Mouse (Mus musculus): ENCODE data around the gene Glb1l. TPM values are rescaled to one million over a fixed set of nuclear protein-coding genes. Genes with fewer than 3 reads are reported as not detected.

Gene Glb1l
- total and polyA plus RNA-seq, 3 experiments = 7.6 to 13.0 TPM; not detected in 1

DNA sequence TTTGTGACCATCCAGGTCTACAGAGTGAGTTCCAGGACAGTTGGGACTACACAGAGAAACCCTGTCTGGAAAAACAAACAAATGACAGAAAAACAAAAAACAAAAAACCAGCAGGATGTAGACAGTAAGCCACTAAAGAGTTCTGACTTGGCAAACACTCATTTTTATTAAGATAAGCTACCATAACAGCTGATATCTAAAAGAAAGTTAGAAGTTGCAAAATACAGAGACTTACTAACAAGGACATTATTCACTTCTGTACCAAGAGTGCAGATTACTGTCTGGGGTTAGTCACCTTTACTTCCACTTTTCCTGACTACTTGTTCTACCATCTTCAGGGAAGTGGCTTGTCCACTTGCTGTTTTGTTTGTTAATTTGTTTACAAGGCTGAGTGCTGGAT is 51.6 kb downstream of the Glb1l start (continued):
- TF ChIP-seq TAL1 (IDR thresholded peaks at IDR 0.05; ENCODE audit: low read length) = no peak

DNA sequence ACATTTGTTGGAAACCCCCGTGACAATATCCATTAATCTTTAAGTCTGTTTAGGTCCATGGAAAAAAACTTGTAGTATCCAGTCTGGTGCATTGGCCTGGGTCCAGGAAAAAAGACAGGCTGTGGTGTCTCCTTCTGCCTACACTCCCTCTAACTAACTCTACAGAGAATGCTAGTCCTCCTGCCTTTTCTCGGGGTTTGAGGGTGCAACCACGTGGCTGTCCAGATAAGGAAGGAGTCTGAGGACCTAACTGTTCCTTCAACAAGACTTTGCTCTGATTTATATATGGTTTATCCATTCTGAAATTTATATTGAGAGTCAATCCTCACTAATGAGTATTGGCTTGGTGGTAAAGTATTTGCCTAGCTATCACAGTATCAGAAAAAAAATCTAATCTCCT is 54.8 kb downstream of the Glb1l start:
- Histone ChIP-seq H3K9me3 (replicated peaks; ENCODE audit: insufficient read depth, low read length) (no peaks in the 10 kb centered on the region), H3K9ac (ENCODE audit: control insufficient read depth, low read depth, low read length, poor library complexity, severe bottlenecking) (no peak overlapping the region), H3K4me1 (ENCODE audit: control insufficient read depth in 1 of 2, insufficient read depth in 2 of 2, low read length in 2 of 2) (peaks cover 15 to 21% of the 10 kb centered on the region in 2 experiments), H3K27me3 (ENCODE audit: control insufficient read depth in 1 of 2, insufficient read depth in 2 of 2, low read length in 2 of 2) (no peaks in the 10 kb centered on the region), H3K4me3 (ENCODE audit: control insufficient read depth in 1 of 2, insufficient read depth in 1 of 2, low read depth in 2 of 2, low read length in 2 of 2) (no peak overlapping the region), H3K79me2 (ENCODE audit: control insufficient read depth, insufficient read depth, low read length, poor library complexity) (no peaks in the 10 kb centered on the region), H3K36me3 (ENCODE audit: control insufficient read depth in 1 of 2, insufficient read depth in 2 of 2, low read length in 2 of 2) (peaks cover 0 to 22% of the 10 kb centered on the region in 2 experiments; a peak in 2 of 4 replicates), H3K27ac (ENCODE audit: control insufficient read depth, low read depth, low read length) (no peak overlapping the region)
- DNase-seq (ENCODE audit: low read depth, low spot score) = peak; percentile 59
- peak; percentile 80 for TF ChIP-seq MAX (IDR thresholded peaks at IDR 0.05; ENCODE audit: low read length)
- TF ChIP-seq NELFE (IDR thresholded peaks at IDR 0.05; ENCODE audit: low read depth, low read length) = no peak
- TF ChIP-seq MAZ (IDR thresholded peaks at IDR 0.05; ENCODE audit: low read depth, low read length) = no peak
- no peak for TF ChIP-seq ZKSCAN1 (IDR thresholded peaks at IDR 0.05; ENCODE audit: low read depth, low read length)
- no peak for TF ChIP-seq TCF12 (IDR thresholded peaks at IDR 0.05; ENCODE audit: low read depth, low read length)
- TF ChIP-seq BHLHE40 (IDR thresholded peaks at IDR 0.05; ENCODE audit: borderline replicate concordance, low read depth, low read length) = no peak
- no peak for TF ChIP-seq MEF2A (IDR thresholded peaks at IDR 0.05; ENCODE audit: extremely low read depth, insufficient replicate concordance, low read depth, low read length, poor library complexity, severe bottlenecking)
- no peak for TF ChIP-seq MAFK (IDR thresholded peaks at IDR 0.05; ENCODE audit: borderline replicate concordance, low read depth, low read length)
- no peak for TF ChIP-seq SMC3 (IDR thresholded peaks at IDR 0.05; ENCODE audit: low read depth, low read length)
- TF ChIP-seq MYC (IDR thresholded peaks at IDR 0.05; ENCODE audit: low read depth, low read length) = peak; percentile 71
- no peak for TF ChIP-seq RAD21 (IDR thresholded peaks at IDR 0.05; ENCODE audit: low read depth, low read length)
- TF ChIP-seq E2F4 (IDR thresholded peaks at IDR 0.05; ENCODE audit: borderline replicate concordance, low read depth, low read length) = no peak
- no peak for TF ChIP-seq CHD1 (IDR thresholded peaks at IDR 0.05; ENCODE audit: low read depth, low read length)
- TF ChIP-seq ZC3H11A (IDR thresholded peaks at IDR 0.05; ENCODE audit: low read depth, low read length) = no peak
- TF ChIP-seq CHD2 (IDR thresholded peaks at IDR 0.05; ENCODE audit: low read length) = no peak
- TF ChIP-seq TAL1 (IDR thresholded peaks at IDR 0.05; ENCODE audit: low read length) = peak; percentile 34; the same call in 1 of the 2 replicates
- no peak for TF ChIP-seq USF2 (IDR thresholded peaks at IDR 0.05; ENCODE audit: borderline replicate concordance in 1 of 2, insufficient read depth in 1 of 2, low read depth in 1 of 2, low read length in 2 of 2)
- TF ChIP-seq UBTF (IDR thresholded peaks at IDR 0.05; ENCODE audit: borderline replicate concordance, insufficient read depth, low read depth, low read length) = no peak
- no peak for TF ChIP-seq POLR2AphosphoS2 (IDR thresholded peaks at IDR 0.05; ENCODE audit: low read length)
- no peak for TF ChIP-seq ELF1 (IDR thresholded peaks at IDR 0.05; ENCODE audit: low read depth, low read length)
- TF ChIP-seq HCFC1 (IDR thresholded peaks at IDR 0.05; ENCODE audit: low read depth, low read length) = no peak
- no peak for TF ChIP-seq GABPA (IDR thresholded peaks at IDR 0.05; ENCODE audit: low read depth, low read length)
- no peak for TF ChIP-seq EP300 (IDR thresholded peaks at IDR 0.05; ENCODE audit: low read depth in 1 of 2, low read length in 2 of 2)
- no peak for TF ChIP-seq SIN3A (IDR thresholded peaks at IDR 0.05; ENCODE audit: low read length)
- no peak for TF ChIP-seq POLR2AphosphoS5 (IDR thresholded peaks at IDR 0.05; ENCODE audit: borderline replicate concordance, low read depth, low read length)
- no peak for TF ChIP-seq ETS1 (IDR thresholded peaks at IDR 0.05; ENCODE audit: low read depth, low read length)
- peak; percentile 73 for TF ChIP-seq USF1 (IDR thresholded peaks at IDR 0.05; ENCODE audit: low read depth, low read length)
- TF ChIP-seq MXI1 (IDR thresholded peaks at IDR 0.05; ENCODE audit: low read depth, low read length) = no peak
- TF ChIP-seq KAT2A (conservative IDR thresholded peaks at IDR 0.05; ENCODE audit: low read depth, low read length) = no peak
- TF ChIP-seq RCOR1 (IDR thresholded peaks at IDR 0.05; ENCODE audit: low read depth, low read length) = no peak
- peak; percentile 58 for TF ChIP-seq GATA1 (IDR thresholded peaks at IDR 0.05; ENCODE audit: low read depth, low read length)
- TF ChIP-seq NRF1 (IDR thresholded peaks at IDR 0.05; ENCODE audit: insufficient read depth, low read depth, low read length, poor library complexity, severe bottlenecking) = no peak
- no peak for TF ChIP-seq TBP (IDR thresholded peaks at IDR 0.05; ENCODE audit: low read depth, low read length)
- no peak for TF ChIP-seq JUND (IDR thresholded peaks at IDR 0.05; ENCODE audit: low read depth, low read length)
- no peak for TF ChIP-seq ZMIZ1 (IDR thresholded peaks at IDR 0.05; ENCODE audit: low read depth, low read length)
- no peak for TF ChIP-seq POLR2A (IDR thresholded peaks at IDR 0.05; ENCODE audit: control insufficient read depth in 1 of 2, insufficient read depth in 1 of 2, low read depth in 1 of 2, low read length in 2 of 2, poor library complexity in 1 of 2)
